Mouse (Mus musculus): ENCODE data around the gene 1700018F24Rik.
"Not testable (repeated sequence)": the region's sequence is repeated elsewhere in the genome, so short reads cannot be mapped to it uniquely, and the experiment has no call there.

1700018F24Rik gene

DNA sequence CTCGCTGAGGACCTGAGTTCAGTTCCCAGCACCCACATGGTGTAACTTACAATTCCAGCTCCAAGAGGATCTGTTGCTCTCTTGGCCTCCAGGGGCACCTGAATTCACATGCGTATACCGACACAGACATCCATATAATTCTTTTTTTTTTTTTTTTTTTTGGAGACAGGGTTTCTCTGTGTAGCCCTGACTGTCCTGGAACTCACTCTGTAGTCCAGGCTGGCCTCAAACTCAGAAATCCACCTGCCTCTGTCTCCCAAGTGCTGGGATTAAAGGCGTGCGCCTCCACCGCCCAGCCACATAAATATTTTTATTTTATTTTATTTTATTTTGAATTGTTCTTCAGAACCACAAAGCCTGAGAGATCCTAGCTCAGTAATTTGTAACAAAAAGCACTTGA, 40.4 kb downstream of the 1700018F24Rik start:
- DNase-seq: not testable (repeated sequence)

DNA sequence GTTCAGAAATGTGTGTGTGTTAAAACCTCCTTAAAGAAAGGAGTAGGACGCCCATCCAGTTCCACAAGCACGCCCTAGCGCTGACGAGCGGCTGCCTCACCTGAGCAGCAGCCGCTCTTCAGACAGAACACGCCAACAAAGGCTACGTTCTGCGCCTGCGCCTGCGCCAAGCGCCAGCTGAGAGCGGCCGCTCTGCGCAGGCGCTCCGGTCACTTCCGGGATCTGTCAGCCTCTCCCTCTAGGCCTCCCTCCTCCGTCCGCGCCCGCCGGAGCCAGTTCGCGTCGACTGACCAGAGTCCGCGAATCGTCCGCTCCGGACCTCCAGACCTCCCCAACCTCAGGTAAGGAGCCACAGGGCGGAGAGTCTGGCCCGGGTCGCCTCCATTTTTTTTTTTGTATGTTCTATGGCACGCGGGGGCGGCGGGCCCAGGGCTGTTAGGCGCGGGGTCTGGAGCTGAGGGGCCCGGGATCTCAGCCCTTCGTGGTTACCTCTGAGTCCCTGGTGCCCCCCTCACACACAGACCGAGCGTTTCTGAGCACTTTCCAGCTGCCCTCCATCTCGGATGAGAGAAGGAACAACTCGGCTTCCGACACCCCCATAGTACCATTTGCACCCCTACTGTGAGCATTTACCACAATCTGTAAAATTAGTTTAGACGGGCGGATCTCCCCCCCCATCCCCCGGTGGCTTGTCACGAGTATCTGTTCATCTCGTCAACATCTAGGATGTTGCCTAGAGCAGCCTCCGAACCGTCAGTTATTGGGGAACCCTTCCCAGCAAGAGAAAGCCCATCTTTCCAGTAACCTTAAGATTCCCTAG, 41.1 kb downstream of the 1700018F24Rik start, which contains the start of the genes Arpc1a and Kpna7:
TSS of gene Arpc1a (plus strand) at position 199 of the 820 bp plus-strand sequence.
TSS of gene Kpna7 (minus strand) at position 399 of the 820 bp plus-strand sequence.
- peak; percentile 92 to 95 for DNase-seq

DNA sequence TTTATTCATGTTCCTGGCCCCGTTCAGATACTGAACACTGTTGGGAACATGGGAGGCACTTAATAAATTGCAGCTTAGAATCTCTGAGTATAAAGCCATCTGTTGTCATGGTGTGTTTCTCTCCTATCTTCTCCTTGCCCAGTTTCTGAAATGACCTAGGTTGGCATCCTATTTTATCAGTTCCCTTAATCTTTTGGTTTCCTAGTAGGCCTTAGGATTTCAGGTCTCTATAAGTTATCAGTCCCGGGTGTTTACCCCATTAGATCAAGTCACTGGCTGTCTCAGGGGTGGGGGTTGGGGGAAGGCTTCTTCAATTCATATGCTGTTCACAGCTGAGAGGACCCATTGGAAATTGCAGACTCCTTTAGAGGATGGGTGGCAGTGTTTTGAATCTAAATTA, 42.0 kb downstream of the 1700018F24Rik start:
- no peak for DNase-seq

DNA sequence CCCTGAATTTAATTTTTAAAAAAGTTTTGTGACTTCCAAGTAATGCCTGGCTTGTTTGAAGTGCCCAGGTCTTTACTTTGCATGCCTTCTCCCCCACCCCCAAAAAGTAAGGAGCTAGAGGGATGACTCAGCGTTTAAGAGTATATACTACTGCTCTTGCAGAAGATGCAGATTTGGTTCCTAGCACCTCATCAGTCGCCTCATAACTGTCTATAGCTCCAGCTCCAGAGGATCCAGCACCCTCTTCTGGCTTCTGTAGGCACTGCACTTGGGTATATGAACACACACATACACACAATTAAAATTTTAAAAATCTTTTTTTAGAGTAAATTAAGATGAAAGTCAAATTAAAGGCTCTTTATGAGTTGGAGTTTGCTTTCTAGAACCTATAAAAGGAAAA, 45.4 kb downstream of the 1700018F24Rik start:
- DNase-seq: no peak

DNA sequence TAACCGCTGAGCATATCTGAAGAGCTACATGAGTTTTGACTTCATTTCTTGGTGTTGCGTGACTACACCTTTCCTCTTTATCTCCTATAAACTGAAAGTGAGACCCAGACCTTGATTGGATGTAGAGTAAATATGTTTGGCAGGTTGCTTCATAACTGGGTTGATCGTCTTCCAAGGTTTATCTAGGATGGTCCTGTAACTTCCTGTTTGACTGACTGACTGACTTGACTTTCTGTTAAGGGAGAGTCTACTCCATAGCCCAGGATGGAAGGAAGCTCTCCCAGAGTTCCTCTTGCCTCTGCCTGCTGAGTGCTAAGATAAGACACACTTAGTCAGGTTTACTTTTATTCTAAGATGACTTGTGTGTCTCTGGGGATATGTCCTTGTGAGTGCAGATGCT, 47.1 kb downstream of the 1700018F24Rik start:
- DNase-seq: no peak

Data from lung, adult 18-20 months (tissue).